Mouse (Mus musculus): ENCODE results near the gene Vps37c. TPM values are rescaled to one million over a fixed set of nuclear protein-coding genes. Genes with fewer than 3 reads are reported as not detected.

Vps37c gene
- 60.2 and 90.5 TPM in 2 replicates for polyA plus RNA-seq (2012; ENCODE audit: insufficient read depth, low replicate concordance)

DNA sequence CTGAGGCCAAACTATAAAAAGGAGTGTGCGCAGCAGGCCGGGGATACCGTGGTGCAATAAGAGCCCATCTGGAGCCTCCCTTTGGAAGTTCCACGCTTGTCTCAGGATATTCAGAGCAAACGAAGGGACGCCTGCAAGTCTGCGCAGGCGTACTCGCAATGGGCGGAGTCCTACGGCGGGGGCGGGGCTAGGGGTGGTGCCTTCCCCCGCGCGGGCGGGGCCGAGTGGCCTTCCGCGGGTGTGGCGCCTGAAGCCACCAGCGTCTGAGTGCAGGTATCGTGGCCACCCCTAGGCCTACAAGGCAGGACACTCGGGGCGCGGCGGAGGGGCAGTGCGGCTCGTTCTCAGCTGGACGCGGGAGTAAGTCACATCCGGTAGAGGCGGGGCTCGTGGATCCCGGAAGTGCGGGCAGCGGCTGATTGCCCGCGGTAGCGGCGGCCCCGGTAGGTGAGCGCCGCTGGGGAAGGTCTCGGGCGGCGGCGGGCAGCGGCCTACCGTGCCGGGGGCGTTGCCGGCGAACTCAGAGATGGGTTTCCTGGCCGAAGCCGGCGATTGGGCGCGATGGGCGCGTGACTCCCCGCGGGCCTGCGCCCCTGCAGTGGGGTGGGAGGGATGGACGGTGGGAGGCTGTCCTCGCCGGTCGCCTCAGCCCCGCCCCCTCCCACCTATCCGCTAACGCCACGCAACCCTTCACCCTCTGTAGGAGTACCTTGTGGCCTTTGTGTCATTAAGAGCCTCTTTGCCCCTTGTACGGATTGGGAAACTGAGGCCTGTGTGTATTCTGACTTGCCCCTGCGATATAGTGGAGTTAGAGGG, at the start of gene Vps37c:
Gene Vps37c (plus strand): TSS at position 199 of the 816 bp plus-strand sequence.
- Histone ChIP-seq H3K4me1 (peaks cover 93% of the 10 kb centered on the region), H3K36me3 (replicated peaks; ENCODE audit: low read length) (peaks cover 25% of the 10 kb centered on the region), H3K9me3 (no peaks in the 10 kb centered on the region), H3K4me3 (replicated peaks) (peak within 1 kb of the TSS; percentile 99), H3K27me3 (replicated peaks) (peaks cover 7% of the 10 kb centered on the region)
- TF ChIP-seq FLI1 (IDR thresholded peaks at IDR 0.05; ENCODE audit: low read length), result peak; percentile 26; the same call in 1 of the 2 replicates
- no peak for TF ChIP-seq GATA1 (IDR thresholded peaks at IDR 0.05; ENCODE audit: borderline replicate concordance, low read length)

DNA sequence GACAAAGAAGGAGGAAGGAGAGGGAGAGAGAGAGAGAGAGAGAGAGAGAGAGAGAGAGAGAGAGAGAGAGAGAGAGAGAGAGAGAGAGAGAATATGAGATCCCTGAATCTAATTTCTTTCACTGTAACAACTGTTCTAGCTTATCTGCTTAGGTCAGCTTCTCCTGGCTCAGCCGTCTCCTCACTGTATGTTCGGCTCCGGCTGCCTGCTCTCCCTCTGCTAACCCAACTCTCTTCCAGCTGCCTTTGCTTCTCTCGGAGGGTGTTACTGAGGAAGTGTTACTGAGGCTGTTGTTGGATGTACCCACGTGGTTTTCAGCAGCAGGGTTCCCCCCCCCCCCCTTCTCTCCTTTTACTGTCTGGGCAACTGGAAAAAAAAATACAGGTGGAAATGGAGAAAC, 48.5 kb upstream of the Vps37c start:
- Histone ChIP-seq H3K4me3 (replicated peaks) (peak overlapping the region; percentile 42), H3K9me3 (no peaks in the 10 kb centered on the region), H3K36me3 (replicated peaks; ENCODE audit: low read length) (no peaks in the 10 kb centered on the region), H3K4me1 (peaks cover 42% of the 10 kb centered on the region), H3K27me3 (replicated peaks) (peaks cover 64% of the 10 kb centered on the region)
- TF ChIP-seq FLI1 (IDR thresholded peaks at IDR 0.05; ENCODE audit: low read length) (no peak), GATA1 (IDR thresholded peaks at IDR 0.05; ENCODE audit: borderline replicate concordance, low read length) (no peak)

DNA sequence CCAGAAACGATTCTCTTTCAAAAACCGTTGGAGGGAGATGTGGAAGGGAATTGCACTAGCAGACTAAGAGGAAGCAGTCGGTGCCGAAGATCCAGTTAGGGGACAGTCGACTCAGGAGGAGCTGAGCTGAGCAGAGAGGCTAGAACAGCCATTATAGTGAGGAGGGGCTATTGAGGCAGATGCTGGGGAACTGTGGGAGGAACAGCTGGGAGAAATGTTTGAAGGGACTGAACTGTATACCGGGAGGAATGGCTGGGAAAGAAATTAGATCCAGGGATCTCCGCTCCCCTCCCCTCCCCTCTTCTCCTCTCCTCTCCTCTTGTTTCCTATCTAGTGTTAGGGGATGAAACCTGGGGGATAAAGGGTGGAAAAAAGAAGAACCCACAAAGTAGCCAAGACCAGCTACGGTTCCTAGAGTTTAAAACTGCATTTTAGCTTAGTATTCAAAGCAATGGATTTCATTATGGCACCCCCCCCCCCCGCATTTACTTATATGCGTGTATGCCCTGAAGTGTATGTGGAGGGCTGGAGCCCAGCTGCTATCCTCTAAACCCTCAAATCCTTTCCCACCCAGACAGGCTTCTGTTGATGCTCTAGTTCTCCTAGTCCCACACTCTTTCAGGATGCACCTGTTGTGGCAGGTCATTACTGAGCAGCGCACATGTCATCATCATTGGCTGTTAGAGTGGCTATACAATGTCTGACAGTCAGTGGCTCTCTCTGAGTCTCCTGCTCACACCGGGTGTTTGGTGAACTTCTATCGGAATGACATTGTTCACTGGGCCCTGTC, 47.8 kb upstream of the Vps37c start:
- H3K36me3 ChIP-seq (replicated peaks; ENCODE audit: low read length), result no peaks in the 10 kb centered on the region
- H3K4me3 ChIP-seq (replicated peaks), result peak overlapping the region; percentile 50
- TF ChIP-seq GATA1 (IDR thresholded peaks at IDR 0.05; ENCODE audit: borderline replicate concordance, low read length) (no peak), FLI1 (IDR thresholded peaks at IDR 0.05; ENCODE audit: low read length) (no peak)
- H3K4me1 ChIP-seq, result peaks cover 38% of the 10 kb centered on the region
- no peaks in the 10 kb centered on the region for H3K9me3 ChIP-seq
- H3K27me3 ChIP-seq (replicated peaks), result peaks cover 63% of the 10 kb centered on the region

DNA sequence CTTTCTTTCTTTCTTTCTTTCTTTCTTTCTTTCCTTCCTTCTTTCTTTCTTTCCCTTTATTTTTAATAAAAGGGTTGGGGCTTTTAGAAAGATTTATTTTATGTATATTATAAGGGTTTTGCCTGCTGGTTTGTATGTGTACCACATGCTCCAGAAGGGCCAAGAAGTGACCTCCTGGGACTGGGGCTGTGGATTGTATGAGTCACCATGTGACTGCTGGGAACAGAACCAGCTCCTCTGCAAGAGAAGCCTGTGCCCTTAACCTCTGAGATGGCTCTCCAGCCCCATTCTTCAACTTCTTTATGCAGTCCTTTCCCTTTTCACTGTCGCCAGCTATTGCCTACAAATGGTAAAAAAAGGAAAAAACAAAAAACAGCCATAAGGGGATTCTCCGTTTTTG, 42.9 kb upstream of the Vps37c start:
- Histone ChIP-seq H3K27me3 (replicated peaks) (peaks cover 78% of the 10 kb centered on the region), H3K4me1 (peaks cover 29% of the 10 kb centered on the region)
- TF ChIP-seq GATA1 (IDR thresholded peaks at IDR 0.05; ENCODE audit: borderline replicate concordance, low read length), result no peak
- TF ChIP-seq FLI1 (IDR thresholded peaks at IDR 0.05; ENCODE audit: low read length), result no peak

GRCm38 (mm10) chr19:10648156-10648555, 40.4 kb upstream of the Vps37c start:
- Histone ChIP-seq H3K4me3 (replicated peaks) (peak overlapping the region; percentile 33), H3K9me3 (peaks cover 9% of the 10 kb centered on the region), H3K36me3 (replicated peaks; ENCODE audit: low read length) (no peaks in the 10 kb centered on the region), H3K4me1 (peaks cover 15% of the 10 kb centered on the region), H3K27me3 (replicated peaks) (peaks cover 63% of the 10 kb centered on the region)
- TF ChIP-seq GATA1 (IDR thresholded peaks at IDR 0.05; ENCODE audit: borderline replicate concordance, low read length) (no peak), FLI1 (IDR thresholded peaks at IDR 0.05; ENCODE audit: low read length) (no peak)

More for the DNA sequence above, 42.9 kb upstream of the Vps37c start:
- peaks cover 7% of the 10 kb centered on the region for H3K9me3 ChIP-seq
- H3K36me3 ChIP-seq (replicated peaks; ENCODE audit: low read length), result no peaks in the 10 kb centered on the region
- no peak overlapping the region for H3K4me3 ChIP-seq (replicated peaks)

DNA sequence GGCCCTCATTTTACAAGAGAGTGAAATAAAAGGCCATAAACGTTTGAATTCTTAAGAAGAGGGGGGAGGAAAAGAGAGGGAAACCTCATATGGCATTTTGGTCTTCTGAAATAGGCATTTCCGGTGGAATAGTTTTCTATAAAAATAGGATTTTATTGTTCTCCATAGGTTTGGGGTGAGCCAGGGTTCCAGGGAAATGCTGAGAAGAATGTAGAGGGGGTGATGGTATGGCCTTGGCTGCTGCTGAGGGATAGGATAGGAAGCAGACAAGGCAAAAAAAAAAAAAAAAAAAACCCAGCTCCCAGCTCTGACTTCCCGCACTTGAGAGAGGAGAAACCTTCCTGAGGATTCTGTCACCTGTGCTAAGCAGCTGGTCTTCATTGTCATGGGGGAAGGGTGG, 32.5 kb upstream of the Vps37c start:
- Histone ChIP-seq H3K9me3 (peaks cover 4% of the 10 kb centered on the region; the same call in 1 of the 2 replicates), H3K36me3 (replicated peaks; ENCODE audit: low read length) (peaks cover 6% of the 10 kb centered on the region), H3K4me1 (peaks cover 50% of the 10 kb centered on the region), H3K27me3 (replicated peaks) (peaks cover 25% of the 10 kb centered on the region), H3K4me3 (replicated peaks) (no peak overlapping the region)
- TF ChIP-seq GATA1 (IDR thresholded peaks at IDR 0.05; ENCODE audit: borderline replicate concordance, low read length) (no peak), FLI1 (IDR thresholded peaks at IDR 0.05; ENCODE audit: low read length) (no peak)

- Histone ChIP-seq H3K36me3 (replicated peaks; ENCODE audit: low read length) (peaks cover 6% of the 10 kb centered on the region), H3K4me3 (replicated peaks) (no peak overlapping the region), H3K4me1 (peaks cover 61% of the 10 kb centered on the region), H3K27me3 (replicated peaks) (peaks cover 24% of the 10 kb centered on the region), H3K9me3 (peaks cover 4% of the 10 kb centered on the region; the same call in 1 of the 2 replicates)
- TF ChIP-seq FLI1 (IDR thresholded peaks at IDR 0.05; ENCODE audit: low read length) (no peak), GATA1 (IDR thresholded peaks at IDR 0.05; ENCODE audit: borderline replicate concordance, low read length) (no peak)
These were observed 30.8 kb upstream of the Vps37c start for GRCm38 (mm10) chr19:10657742-10658141.

DNA sequence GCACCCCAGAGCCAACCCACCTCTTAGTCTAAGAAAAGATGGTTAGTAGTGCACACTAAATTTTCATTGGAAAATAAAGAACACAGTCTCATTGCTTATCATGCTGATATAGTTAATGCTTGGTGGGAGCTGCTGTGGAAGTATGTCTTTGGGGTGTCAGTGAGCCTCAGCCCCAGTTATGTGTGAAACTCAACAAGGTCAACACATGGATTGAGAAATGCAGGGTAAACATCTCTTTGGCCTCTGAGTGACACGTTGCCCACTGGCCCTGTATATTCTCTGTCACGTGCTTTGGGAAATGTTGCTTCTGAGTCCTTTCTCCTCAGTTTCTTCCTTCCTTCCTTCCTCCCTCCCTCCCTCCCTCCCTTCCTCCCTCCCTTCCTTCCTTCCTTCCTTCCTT, 30.1 kb upstream of the Vps37c start:
- Histone ChIP-seq H3K9me3 (peaks cover 4% of the 10 kb centered on the region; the same call in 1 of the 2 replicates), H3K27me3 (replicated peaks) (peaks cover 17% of the 10 kb centered on the region), H3K4me1 (peaks cover 66% of the 10 kb centered on the region), H3K36me3 (replicated peaks; ENCODE audit: low read length) (peaks cover 6% of the 10 kb centered on the region), H3K4me3 (replicated peaks) (no peak overlapping the region)
- TF ChIP-seq GATA1 (IDR thresholded peaks at IDR 0.05; ENCODE audit: borderline replicate concordance, low read length), result no peak
- no peak for TF ChIP-seq FLI1 (IDR thresholded peaks at IDR 0.05; ENCODE audit: low read length)

- peak overlapping the region; percentile 76 for H3K4me3 ChIP-seq (replicated peaks)
- peaks cover 78% of the 10 kb centered on the region for H3K4me1 ChIP-seq
- TF ChIP-seq FLI1 (IDR thresholded peaks at IDR 0.05; ENCODE audit: low read length) (no peak), GATA1 (IDR thresholded peaks at IDR 0.05; ENCODE audit: borderline replicate concordance, low read length) (no peak)
- peaks cover 4% of the 10 kb centered on the region; the same call in 1 of the 2 replicates for H3K9me3 ChIP-seq
- H3K27me3 ChIP-seq (replicated peaks), result peaks cover 3% of the 10 kb centered on the region
- H3K36me3 ChIP-seq (replicated peaks; ENCODE audit: low read length), result peaks cover 6% of the 10 kb centered on the region
These were observed 27.2 kb upstream of the Vps37c start for GRCm38 (mm10) chr19:10661373-10661772.

Measured in megakaryocyte, embryonic 14.5 days (primary cell).